Mouse (Mus musculus) kidney, postnatal 14 days (tissue): ENCODE results near the gene Rab40c.

Source experiments
- DNase-seq: peaks from one replicate; pipeline ENCODE4 v3.0.0; 2022; ENCODE audit warnings: mixed read lengths

Rab40c gene

GRCm38 (mm10) chr17:25895415-25895814 is 24.1 kb downstream of the Rab40c start:
- peak; percentile 61 for DNase-seq

GRCm38 (mm10) chr17:25893975-25894617 is 25.4 kb downstream of the Rab40c start:
- peak; percentile 80 for DNase-seq

- DNase-seq = no peak
Measured at GRCm38 (mm10) chr17:25888837-25889236, 30.7 kb downstream of the Rab40c start.

- no peak for DNase-seq
Measured at GRCm38 (mm10) chr17:25887467-25887866, 32.1 kb downstream of the Rab40c start.

- DNase-seq = no peak
Measured at GRCm38 (mm10) chr17:25886806-25887205, 32.7 kb downstream of the Rab40c start.

- no peak for DNase-seq
Measured at GRCm38 (mm10) chr17:25885636-25886035, 33.9 kb downstream of the Rab40c start.

- DNase-seq = no peak
Measured at GRCm38 (mm10) chr17:25883824-25884223, 35.7 kb downstream of the Rab40c start.

- DNase-seq = no peak
Measured at GRCm38 (mm10) chr17:25883268-25883667, 36.3 kb downstream of the Rab40c start.

GRCm38 (mm10) chr17:25882306-25882705 is 37.2 kb downstream of the Rab40c start:
- no peak for DNase-seq

- DNase-seq = no peak
Measured at GRCm38 (mm10) chr17:25881691-25882090, 37.8 kb downstream of the Rab40c start.

GRCm38 (mm10) chr17:25880913-25881641 is 38.5 kb downstream of the Rab40c start:
- DNase-seq = peak; percentile 43

GRCm38 (mm10) chr17:25880196-25880910 is 39.2 kb downstream of the Rab40c start, which contains the start of gene Wfikkn1:
TSS of gene Wfikkn1 (minus strand) at chr17:25880858.
- DNase-seq = no peak

GRCm38 (mm10) chr17:25879750-25880149 is 39.8 kb downstream of the Rab40c start:
- no peak for DNase-seq

GRCm38 (mm10) chr17:25879261-25879660 is 40.3 kb downstream of the Rab40c start:
- peak; percentile 76 for DNase-seq

- no peak for DNase-seq
Measured at GRCm38 (mm10) chr17:25878611-25879180, 40.8 kb downstream of the Rab40c start.

GRCm38 (mm10) chr17:25877741-25878610 is 41.6 kb downstream of the Rab40c start:
- DNase-seq = no peak

- DNase-seq = no peak
Measured at GRCm38 (mm10) chr17:25877025-25877424, 42.5 kb downstream of the Rab40c start.

GRCm38 (mm10) chr17:25876347-25876915 is 43.1 kb downstream of the Rab40c start:
- DNase-seq = peak; percentile 79

GRCm38 (mm10) chr17:25875171-25876136 is 44.1 kb downstream of the Rab40c start:
- peak; percentile 93 for DNase-seq

- DNase-seq = peak; percentile 94
Measured at GRCm38 (mm10) chr17:25874721-25875170, 44.8 kb downstream of the Rab40c start, which contains the start of gene Mettl26. TSS of gene Mettl26 (plus strand) at chr17:25875074.
